Mouse (Mus musculus) left cerebral cortex, postnatal 14 days (tissue): Measurements from ENCODE around the gene Fen1. TPM values are rescaled to one million over a fixed set of nuclear protein-coding genes. Genes with fewer than 3 reads are reported as not detected.
"Not testable (repeated sequence)": the region's sequence is repeated elsewhere in the genome, so short reads cannot be mapped to it uniquely, and the experiment has no call there.

Experiments used
- DNase-seq, 2 experiments: peaks; one replicate each; pipeline ENCODE4 v3.0.0; 2021 to 2022; ENCODE audit warnings: low spot score in 2 of 2, mixed read lengths in 1 of 2
- intact Hi-C: fragments of 180-260 bp; cut with DNase I; formaldehyde crosslinking; loops from one replicate; pipeline ENCODE4 v1.15.1; 2025
- total RNA-seq, 2 experiments: library from RNA; stranded (reverse); gene quantifications; 2 replicates each; pipeline ENCODE4 v1.2.3; 2021

Gene Fen1
- total RNA-seq, 2 experiments from 2014 or later = 7.3 to 9.2 TPM

GRCm38 (mm10) chr19:10185876-10186275 lies 18.1 kb downstream of the Fen1 start:
- DNase-seq = no peak
- intact Hi-C loops = no loop called here

GRCm38 (mm10) chr19:10184096-10184495 lies 19.9 kb downstream of the Fen1 start:
- peak; percentile 59 to 67 for DNase-seq
- intact Hi-C loops = no loop called here

- intact Hi-C loops = no loop called here
- peak; percentile 77 to 89 for DNase-seq
Observed at GRCm38 (mm10) chr19:10183299-10183983, 20.5 kb downstream of the Fen1 start.

- peak; percentile 96 for DNase-seq
- intact Hi-C loops = loop anchor here (1.0 kb wide), 1 partner anchor 81 kb away; the partner anchor contains the start of gene Fads2
Observed at GRCm38 (mm10) chr19:10182670-10183298, 21.2 kb downstream of the Fen1 start, which contains the start of gene Fads1. Fads1 (plus strand) TSS chr19:10182888.

- no peak for DNase-seq
- intact Hi-C loops = loop anchor here (1.0 kb wide), 1 partner anchor 81 kb away; the partner anchor contains the start of gene Fads2
Observed at GRCm38 (mm10) chr19:10182142-10182541, 21.8 kb downstream of the Fen1 start.

GRCm38 (mm10) chr19:10181225-10181624 lies 22.7 kb downstream of the Fen1 start:
- intact Hi-C loops = no loop called here
- DNase-seq = peak; percentile 57 to 67

- no peak for DNase-seq
- intact Hi-C loops = no loop called here
Observed at GRCm38 (mm10) chr19:10176941-10177372, 27.0 kb downstream of the Fen1 start.

- intact Hi-C loops = no loop called here
Observed at GRCm38 (mm10) chr19:10176477-10176876, 27.5 kb downstream of the Fen1 start.

GRCm38 (mm10) chr19:10174956-10175355 lies 29.0 kb downstream of the Fen1 start:
- DNase-seq = no peak

More at GRCm38 (mm10) chr19:10176477-10176876, 27.5 kb downstream of the Fen1 start:
- no peak for DNase-seq

GRCm38 (mm10) chr19:10173844-10174539 lies 30.0 kb downstream of the Fen1 start:
- intact Hi-C loops = no loop called here
- no peak for DNase-seq

More at GRCm38 (mm10) chr19:10174956-10175355, 29.0 kb downstream of the Fen1 start:
- intact Hi-C loops = no loop called here

GRCm38 (mm10) chr19:10173116-10173718 lies 30.8 kb downstream of the Fen1 start:
- intact Hi-C loops = no loop called here
- no peak for DNase-seq

- intact Hi-C loops = no loop called here
- no peak for DNase-seq
Observed at GRCm38 (mm10) chr19:10171846-10172245, 32.1 kb downstream of the Fen1 start.

GRCm38 (mm10) chr19:10171359-10171758 lies 32.6 kb downstream of the Fen1 start:
- DNase-seq = no peak
- intact Hi-C loops = no loop called here

- intact Hi-C loops = no loop called here
- no peak for DNase-seq
Observed at GRCm38 (mm10) chr19:10170466-10170865, 33.5 kb downstream of the Fen1 start.

- DNase-seq, intact Hi-C loops: not testable (repeated sequence)
Observed at GRCm38 (mm10) chr19:10169692-10170330, 34.2 kb downstream of the Fen1 start.

- DNase-seq = no peak
Observed at GRCm38 (mm10) chr19:10169179-10169578, 34.8 kb downstream of the Fen1 start.

GRCm38 (mm10) chr19:10168441-10168840 lies 35.5 kb downstream of the Fen1 start:
- no peak for DNase-seq
- intact Hi-C loops = no loop called here

More at GRCm38 (mm10) chr19:10169179-10169578, 34.8 kb downstream of the Fen1 start:
- intact Hi-C loops = no loop called here

GRCm38 (mm10) chr19:10167951-10168350 lies 36.0 kb downstream of the Fen1 start:
- intact Hi-C loops = no loop called here
- no peak for DNase-seq

GRCm38 (mm10) chr19:10167112-10167511 lies 36.9 kb downstream of the Fen1 start:
- intact Hi-C loops = no loop called here
- DNase-seq = no peak
